Mouse (Mus musculus) intestine, embryonic 14.5 days (tissue): ENCODE data around the gene Cldn2. TPM values are rescaled to one million over a fixed set of nuclear protein-coding genes. Genes with fewer than 3 reads are reported as not detected.

Experiments
- ATAC-seq: fragments of 200-750 bp; cut with Nextera tagmentation; replicated peaks from 2 replicates; pipeline ENCODE4 v1.8.0; 2017; ENCODE audit warnings: low read depth, moderate number of reproducible peaks, moderate TSS enrichment, moderate library complexity; ENCODE audit not compliant: low FRiP score, low TSS enrichment
- DNase-seq: peaks from one replicate; pipeline ENCODE4 v3.0.0-alpha.2; 2018; ENCODE audit warnings: low spot score
- H3K27ac ChIP-seq: fragments of 300-500 bp; sonication (generic); 2 replicates; pipeline ENCODE4 v1.5.1; 2014; ENCODE audit warnings: low read depth, mild to moderate bottlenecking, control low read depth
- H3K27me3 ChIP-seq: fragments of 300-500 bp; sonication (generic); replicated peaks from 2 replicates; pipeline ENCODE4 v1.6.1; 2014; ENCODE audit warnings: low read length, control low read depth; ENCODE audit not compliant: control insufficient read depth, insufficient read depth
- H3K36me3 ChIP-seq: fragments of 300-500 bp; sonication (generic); 2 replicates; pipeline ENCODE4 v1.6.1; 2014; ENCODE audit warnings: low read length, control low read depth; ENCODE audit not compliant: control insufficient read depth, insufficient read depth
- H3K4me1 ChIP-seq: fragments of 300-500 bp; sonication (generic); replicated peaks from 2 replicates; pipeline ENCODE4 v1.6.1; 2014; ENCODE audit warnings: low read length, control low read depth, mixed read lengths; ENCODE audit not compliant: control insufficient read depth, insufficient read depth
- H3K4me2 ChIP-seq: fragments of 300-500 bp; sonication (generic); 2 replicates; pipeline ENCODE4 v1.6.1; 2014; ENCODE audit warnings: low read length
- H3K4me3 ChIP-seq: fragments of 300-500 bp; sonication (generic); 2 replicates; pipeline ENCODE4 v1.5.1; 2014; ENCODE audit warnings: low read depth, low read length, control low read depth, mixed read lengths
- H3K9ac ChIP-seq: fragments of 300-500 bp; sonication (generic); 2 replicates; pipeline ENCODE4 v1.6.1; 2014; ENCODE audit warnings: mild to moderate bottlenecking, low read length
- H3K9me3 ChIP-seq: fragments of 300-500 bp; sonication (generic); 2 replicates; pipeline ENCODE4 v1.6.1; 2016; ENCODE audit warnings: low read length, control low read depth; ENCODE audit not compliant: control insufficient read depth
- WGBS: fragments of 180-500 bp; shearing (Covaris S2); extraction: QIAGEN DNeasy Blood & Tissue Kit; methylation state at CpG from one replicate; pipeline ENCODE4 v1.1.7; 2014; 5-methylcytosine and 5-hydroxymethylcytosine counted together
- polyA plus RNA-seq: library from polyadenylated mRNA; unstranded; fragments of >200 nt; fragmentation: Nextera tagmentation; extraction: Ambion mirVana; gene quantifications from 2 replicates; pipeline ENCODE4 v1.2.1, GENCODE M21; 2014

Cldn2 gene
- polyA plus RNA-seq, 1 experiment from 2014 or later, result 8.7 TPM

DNA sequence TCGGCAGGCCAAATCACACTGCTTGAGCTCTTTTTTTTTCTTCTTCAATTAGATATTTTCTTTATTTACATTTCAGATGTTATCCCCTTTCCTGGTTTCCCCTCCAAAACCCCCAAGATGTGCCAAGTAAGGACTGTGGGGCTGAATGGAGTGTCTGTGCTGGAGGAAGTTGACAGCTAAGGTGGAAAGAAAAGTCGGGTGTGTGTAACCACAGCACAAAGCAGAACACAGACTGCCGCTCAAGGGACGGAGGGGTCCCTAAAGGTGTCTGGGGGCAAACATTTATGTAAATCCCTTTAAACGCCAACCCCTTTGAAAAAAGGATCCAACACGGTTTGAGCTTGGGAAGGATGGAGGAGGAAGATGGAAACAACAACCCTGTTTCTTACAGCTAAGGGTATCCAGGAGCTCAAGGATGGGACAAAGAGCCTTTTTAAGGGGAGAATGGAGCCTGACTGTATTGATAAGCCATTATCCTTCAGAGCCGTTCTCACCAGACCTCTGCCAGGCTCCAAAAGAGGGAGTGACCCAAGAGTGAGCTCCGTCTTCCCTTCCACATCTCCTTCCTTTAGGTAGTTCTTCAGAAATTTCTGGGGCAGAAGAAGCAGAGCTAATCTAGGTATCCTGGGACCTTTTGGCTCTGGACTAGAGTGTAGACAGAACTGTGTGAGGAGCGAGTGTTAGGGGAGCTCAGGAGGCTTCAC lies 12.8 kb downstream of the Cldn2 start:
- no peak overlapping the region for H3K27ac ChIP-seq
- no peaks in the 10 kb centered on the region for H3K36me3 ChIP-seq
- H3K4me1 ChIP-seq, result no peaks in the 10 kb centered on the region
- ATAC-seq (no peak), DNase-seq (no peak)
- WGBS, result 78% methylated on average over 9 of the region's 9 CpGs
- no peak overlapping the region for H3K4me3 ChIP-seq
- peaks cover 4% of the 10 kb centered on the region; the same call in 1 of the 2 replicates for H3K27me3 ChIP-seq
- no peak overlapping the region for H3K4me2 ChIP-seq
- H3K9ac ChIP-seq, result no peak overlapping the region
- H3K9me3 ChIP-seq, result no peaks in the 10 kb centered on the region

GRCm38 (mm10) chrX:139814018-139814635 lies 13.5 kb downstream of the Cldn2 start:
- Histone ChIP-seq H3K4me2 (no peak overlapping the region), H3K4me3 (no peak overlapping the region), H3K36me3 (no peaks in the 10 kb centered on the region), H3K27ac (no peak overlapping the region), H3K9ac (no peak overlapping the region), H3K9me3 (no peaks in the 10 kb centered on the region), H3K27me3 (peaks cover 4% of the 10 kb centered on the region; the same call in 1 of the 2 replicates), H3K4me1 (no peaks in the 10 kb centered on the region)
- DNase-seq (no peak), ATAC-seq (no peak)
- WGBS, result 74% methylated on average over 8 of the region's 8 CpGs

DNA sequence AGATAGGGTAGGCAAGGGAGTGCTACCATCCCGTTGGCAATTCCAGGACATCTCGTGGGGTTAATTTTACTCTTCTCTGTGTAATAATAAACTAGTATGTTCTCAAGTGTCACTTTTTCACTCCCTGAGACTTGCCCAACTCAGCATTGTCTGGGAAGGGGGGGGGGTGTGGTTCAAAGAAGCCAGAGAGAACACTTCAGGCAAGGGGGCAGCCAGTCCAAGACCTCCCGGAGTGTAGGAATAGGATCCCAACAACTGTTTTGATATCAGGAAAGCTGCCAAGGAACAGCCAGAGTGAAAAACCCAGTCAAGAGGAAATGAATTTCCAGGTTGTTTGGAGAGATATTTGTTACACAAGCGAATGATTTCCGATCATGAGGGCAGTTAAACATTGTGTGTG lies 14.6 kb downstream of the Cldn2 start:
- H3K27ac ChIP-seq, result no peak overlapping the region

DNA sequence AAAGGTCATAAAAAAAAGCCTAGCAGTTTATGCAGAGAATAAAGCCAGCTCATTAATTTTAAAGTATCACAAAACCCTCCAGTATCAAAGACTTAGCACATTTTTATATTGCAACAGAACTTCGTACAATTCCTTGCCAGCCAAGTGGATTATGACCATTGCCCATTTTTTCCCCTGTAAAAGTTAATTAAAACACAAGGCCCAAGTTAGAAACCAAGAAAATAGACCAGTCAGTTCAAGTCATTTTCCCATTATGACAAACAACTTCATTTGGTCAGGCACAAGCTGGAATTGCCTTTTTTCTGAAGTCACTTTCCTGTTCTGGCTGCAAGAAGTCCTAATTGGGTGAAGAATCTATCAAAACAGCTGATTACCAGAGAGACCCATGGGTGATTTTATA lies 24.8 kb downstream of the Cldn2 start:
- Histone ChIP-seq H3K27me3 (no peaks in the 10 kb centered on the region), H3K9me3 (no peaks in the 10 kb centered on the region), H3K4me3 (no peak overlapping the region), H3K36me3 (no peaks in the 10 kb centered on the region; the same call in none of the 2 replicates), H3K4me1 (no peaks in the 10 kb centered on the region), H3K9ac (no peak overlapping the region), H3K4me2 (no peak overlapping the region), H3K27ac (no peak overlapping the region)
- WGBS, result 96% methylated on average over 1 of the region's 1 CpGs
- ATAC-seq (no peak), DNase-seq (no peak)

More for the DNA sequence above, 14.6 kb downstream of the Cldn2 start:
- H3K4me1 ChIP-seq, result no peaks in the 10 kb centered on the region
- no peaks in the 10 kb centered on the region for H3K9me3 ChIP-seq
- DNase-seq (no peak), ATAC-seq (no peak)
- no peaks in the 10 kb centered on the region for H3K36me3 ChIP-seq
- H3K27me3 ChIP-seq, result no peaks in the 10 kb centered on the region
- 80% methylated on average over 5 of the region's 5 CpGs for WGBS
- H3K4me2 ChIP-seq, result no peak overlapping the region
- no peak overlapping the region for H3K4me3 ChIP-seq
- no peak overlapping the region for H3K9ac ChIP-seq

DNA sequence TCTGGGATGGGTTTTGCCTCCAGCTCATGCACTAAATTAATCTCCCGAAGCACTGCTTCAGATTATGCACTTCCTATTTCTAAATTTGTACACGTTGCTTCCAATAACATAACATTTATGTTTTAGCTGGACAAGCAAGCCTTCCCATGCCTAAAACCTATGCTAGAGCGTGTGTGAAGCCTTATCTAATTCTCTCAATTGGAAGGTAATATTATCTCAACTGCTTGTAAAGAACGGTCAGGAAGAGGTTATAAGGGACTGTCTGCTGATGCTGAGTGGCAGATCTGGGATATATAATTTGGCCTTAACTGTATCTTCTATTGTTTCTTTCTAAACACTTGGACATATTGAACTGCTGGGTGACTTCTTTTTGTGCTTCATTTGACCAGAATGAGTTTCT lies 26.3 kb downstream of the Cldn2 start:
- no peak for ATAC-seq

DNA sequence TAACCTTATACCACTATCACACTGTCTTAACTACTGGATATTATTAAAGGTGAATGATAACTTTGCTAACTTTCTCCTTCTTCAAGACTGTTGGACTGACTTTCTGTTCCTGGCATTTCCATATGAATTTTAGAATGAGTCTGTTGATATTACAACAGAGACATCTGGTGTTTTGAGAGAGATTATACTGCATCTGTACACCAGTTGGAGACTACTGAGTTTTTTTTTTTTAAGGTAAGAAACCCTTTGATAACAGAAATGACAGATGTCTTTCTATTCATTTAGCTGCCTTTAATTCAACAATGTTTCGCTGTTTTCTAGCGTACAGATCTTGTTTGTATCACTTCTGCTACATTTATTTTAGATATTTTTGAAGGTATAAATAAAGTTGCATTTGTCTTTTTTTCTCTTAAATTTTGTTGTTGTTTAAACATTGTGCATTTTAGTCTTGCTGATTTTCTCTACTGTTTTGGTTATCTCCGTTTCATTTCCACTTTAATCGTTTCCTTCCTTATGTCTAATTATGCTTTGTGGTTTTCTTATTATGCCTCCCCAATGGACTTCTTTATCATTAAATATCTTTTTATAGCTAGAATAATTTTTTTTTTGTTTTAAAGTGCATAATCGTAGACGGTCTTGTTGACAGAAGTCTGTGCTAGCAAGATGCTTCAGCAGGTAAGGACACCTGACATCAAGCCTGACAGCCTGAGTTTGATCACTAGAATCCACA lies 27.9 kb downstream of the Cldn2 start:
- Histone ChIP-seq H3K4me3 (no peak overlapping the region), H3K9ac (no peak overlapping the region), H3K27ac (no peak overlapping the region), H3K36me3 (no peaks in the 10 kb centered on the region; the same call in none of the 2 replicates), H3K9me3 (no peaks in the 10 kb centered on the region), H3K27me3 (no peaks in the 10 kb centered on the region), H3K4me2 (no peak overlapping the region), H3K4me1 (no peaks in the 10 kb centered on the region)
- WGBS, result 93% methylated on average over 6 of the region's 6 CpGs
- DNase-seq (no peak), ATAC-seq (no peak)

More for the DNA sequence above, 26.3 kb downstream of the Cldn2 start:
- Histone ChIP-seq H3K27ac (no peak overlapping the region), H3K4me3 (no peak overlapping the region), H3K36me3 (no peaks in the 10 kb centered on the region; the same call in none of the 2 replicates), H3K27me3 (no peaks in the 10 kb centered on the region), H3K4me2 (no peak overlapping the region), H3K9me3 (no peaks in the 10 kb centered on the region), H3K9ac (no peak overlapping the region), H3K4me1 (no peaks in the 10 kb centered on the region)
- no peak for DNase-seq
- WGBS, result 82% methylated on average over 4 of the region's 4 CpGs

GRCm38 (mm10) chrX:139832464-139832863 lies 31.8 kb downstream of the Cldn2 start:
- DNase-seq (peak; percentile 66), ATAC-seq (no peak)
- Histone ChIP-seq H3K36me3 (no peaks in the 10 kb centered on the region), H3K27me3 (no peaks in the 10 kb centered on the region), H3K9ac (no peak overlapping the region), H3K27ac (no peak overlapping the region), H3K4me3 (no peak overlapping the region), H3K9me3 (no peaks in the 10 kb centered on the region), H3K4me1 (no peaks in the 10 kb centered on the region), H3K4me2 (no peak overlapping the region)
- 10% methylated on average over 5 of the region's 5 CpGs for WGBS

- Histone ChIP-seq H3K9me3 (no peaks in the 10 kb centered on the region), H3K4me3 (no peak overlapping the region), H3K4me2 (no peak overlapping the region), H3K9ac (no peak overlapping the region), H3K27ac (no peak overlapping the region), H3K27me3 (no peaks in the 10 kb centered on the region), H3K36me3 (no peaks in the 10 kb centered on the region), H3K4me1 (no peaks in the 10 kb centered on the region)
- 35% methylated on average over 3 of the region's 3 CpGs for WGBS
- no peak for DNase-seq
- no peak for ATAC-seq
These were observed 38.4 kb downstream of the Cldn2 start for GRCm38 (mm10) chrX:139839057-139839456.
